Mouse (Mus musculus) kidney, adult 2 months (tissue): ENCODE results near the gene 4921530L21Rik.

ENCODE experiments used
- CTCF ChIP-seq: fragments of 200-500 bp; conservative IDR thresholded peaks from 2 replicates; pipeline ENCODE4 v1.5.1; 2011; ENCODE audit warnings: low read depth, mild to moderate bottlenecking, control low read depth, low read length, moderate library complexity, mixed read lengths; ENCODE audit not compliant: insufficient read depth, insufficient read length
- POLR2A ChIP-seq: fragments of 200-500 bp; IDR thresholded peaks from one replicate; pipeline ENCODE4 v1.6.1; 2011; ENCODE audit warnings: low read depth, low read length, control low read depth

GRCm38 (mm10) chr14:95927810-95928785, 47.0 kb downstream of the 4921530L21Rik start:
- no peak for TF ChIP-seq POLR2A
- TF ChIP-seq CTCF: no peak
